Mouse (Mus musculus): ENCODE measurements at regions not wholly inside any gene's neighbourhood (a gene's known extent, or its start where the extent isn't known, plus 50 kb on each side); places are given as distances from the start of the nearest gene placed in this dataset.
"Not testable (repeated sequence)": the region's sequence is repeated elsewhere in the genome, so short reads cannot be mapped to it uniquely, and the experiment has no call there.

- DNase-seq (ENCODE audit: low spot score in 2 of 2) = no peak
Measured at GRCm38 (mm10) chr6:7790040-7790439, 54.6 kb upstream of the C1galt1 start.

- DNase-seq (ENCODE audit: low spot score in 2 of 2) = no peak
Measured at GRCm38 (mm10) chr6:7789071-7789470, 55.6 kb upstream of the C1galt1 start.

GRCm38 (mm10) chr6:7785407-7785806 is 59.2 kb upstream of the C1galt1 start:
- DNase-seq (ENCODE audit: low spot score in 2 of 2) = no peak

- DNase-seq (ENCODE audit: low spot score in 2 of 2) = peak; percentile 30 to 39
Measured at GRCm38 (mm10) chr6:7783059-7783458, 61.6 kb upstream of the C1galt1 start.

DNA sequence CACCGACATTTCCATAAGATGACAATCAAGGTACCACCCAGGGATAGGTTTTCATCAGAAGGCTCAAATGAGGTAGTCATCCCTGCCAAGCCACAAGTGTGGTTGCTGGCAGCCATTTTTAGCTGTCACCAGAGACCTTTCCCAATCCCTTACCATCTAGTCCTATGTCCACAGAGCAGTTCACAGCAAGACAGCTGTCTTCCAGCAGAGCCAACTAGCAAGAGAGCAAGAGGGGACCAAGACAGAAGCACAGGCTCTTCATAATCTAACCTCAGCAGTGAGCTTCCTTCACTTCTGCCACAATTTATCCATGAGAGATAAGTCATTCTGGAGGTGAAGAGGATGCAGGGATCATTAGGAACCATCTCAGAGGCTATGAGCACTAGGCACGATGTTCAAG is 64.7 kb upstream of the C1galt1 start:
- DNase-seq (ENCODE audit: low spot score in 2 of 2) = no peak

DNA sequence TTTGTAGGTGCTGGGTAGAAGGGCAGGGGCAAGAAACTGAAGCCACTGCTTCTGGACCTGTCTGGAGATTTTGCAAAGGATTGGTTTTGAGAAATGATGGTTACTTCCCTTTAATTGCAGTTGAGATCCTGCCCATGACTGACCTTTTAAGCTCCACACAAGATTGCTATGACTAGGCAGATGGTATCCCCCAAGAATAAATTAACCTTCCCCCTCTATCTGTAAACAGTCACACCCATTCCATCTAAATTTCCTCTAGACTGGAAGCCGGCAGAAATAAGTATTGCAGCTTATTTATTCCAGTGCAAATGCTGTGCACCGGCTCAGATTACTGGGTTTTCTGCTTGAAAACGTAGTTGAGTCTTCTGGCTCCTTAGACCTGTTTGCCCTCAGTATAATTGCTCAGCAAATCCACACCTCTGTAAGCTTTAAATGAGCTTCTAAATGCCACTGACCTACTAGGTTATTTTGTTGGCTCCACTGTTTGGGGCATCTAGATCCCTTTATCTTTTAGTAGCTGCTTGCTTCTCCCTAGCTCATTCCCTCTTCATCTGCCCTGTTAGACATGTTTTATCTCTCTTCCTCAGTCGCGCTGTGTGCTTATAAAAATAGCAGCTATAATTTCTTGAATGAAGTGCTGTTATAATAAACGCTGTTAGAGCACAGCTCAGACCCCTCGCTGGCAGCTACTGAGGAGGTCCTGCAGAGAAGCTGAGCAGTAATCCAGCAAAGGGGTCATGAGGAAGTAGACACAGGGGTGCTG is 65.8 kb upstream of the C1galt1 start:
- DNase-seq (ENCODE audit: low spot score in 2 of 2) = no peak

GRCm38 (mm10) chr6:7768421-7768820 is 75.4 kb upstream of the Asns start:
- DNase-seq (ENCODE audit: low spot score in 2 of 2) = no peak

GRCm38 (mm10) chr6:7767631-7768030 is 74.6 kb upstream of the Asns start:
- DNase-seq (ENCODE audit: low spot score in 2 of 2) = no peak

DNA sequence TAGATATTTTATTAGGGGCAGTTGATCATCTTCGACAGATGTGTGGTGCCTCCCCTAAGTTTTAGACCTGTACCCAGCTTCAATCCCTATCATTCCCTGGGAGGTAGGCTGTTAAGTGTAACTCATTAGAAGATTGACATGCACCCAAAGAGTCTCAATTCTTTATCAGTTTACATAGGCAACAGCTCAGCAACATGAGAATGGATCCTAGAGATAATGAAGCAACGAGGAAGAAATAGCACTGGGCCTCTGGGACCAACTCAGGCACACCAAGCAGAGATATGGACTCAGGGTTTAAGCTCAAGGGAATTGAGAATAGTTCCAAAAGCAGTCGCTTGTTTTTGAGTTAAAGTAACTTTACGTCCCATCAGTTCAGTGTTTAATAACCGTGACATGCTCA is 66.3 kb upstream of the Asns start:
- DNase-seq (ENCODE audit: low spot score in 2 of 2) = no peak

DNA sequence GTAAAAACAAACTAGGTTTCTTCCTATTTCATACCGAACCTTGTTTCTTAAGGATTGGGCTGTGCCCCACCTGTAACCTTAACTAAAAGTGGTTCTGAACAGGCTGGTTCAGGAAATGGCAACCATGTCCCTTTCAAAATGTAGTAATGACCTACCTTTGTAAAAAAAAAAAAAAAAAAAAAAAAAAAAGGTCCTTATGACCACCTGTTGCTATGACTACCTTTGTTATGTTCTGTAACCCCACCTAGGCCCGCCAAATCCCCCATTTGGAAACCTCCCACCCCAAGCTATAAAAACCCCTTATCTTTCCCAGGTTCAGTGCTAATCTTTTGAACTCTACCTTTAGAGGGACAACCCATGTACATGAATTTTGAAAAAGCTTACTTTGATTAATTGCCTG is 60.8 kb upstream of the Asns start:
- DNase-seq (ENCODE audit: low spot score in 2 of 2) = no peak

DNA sequence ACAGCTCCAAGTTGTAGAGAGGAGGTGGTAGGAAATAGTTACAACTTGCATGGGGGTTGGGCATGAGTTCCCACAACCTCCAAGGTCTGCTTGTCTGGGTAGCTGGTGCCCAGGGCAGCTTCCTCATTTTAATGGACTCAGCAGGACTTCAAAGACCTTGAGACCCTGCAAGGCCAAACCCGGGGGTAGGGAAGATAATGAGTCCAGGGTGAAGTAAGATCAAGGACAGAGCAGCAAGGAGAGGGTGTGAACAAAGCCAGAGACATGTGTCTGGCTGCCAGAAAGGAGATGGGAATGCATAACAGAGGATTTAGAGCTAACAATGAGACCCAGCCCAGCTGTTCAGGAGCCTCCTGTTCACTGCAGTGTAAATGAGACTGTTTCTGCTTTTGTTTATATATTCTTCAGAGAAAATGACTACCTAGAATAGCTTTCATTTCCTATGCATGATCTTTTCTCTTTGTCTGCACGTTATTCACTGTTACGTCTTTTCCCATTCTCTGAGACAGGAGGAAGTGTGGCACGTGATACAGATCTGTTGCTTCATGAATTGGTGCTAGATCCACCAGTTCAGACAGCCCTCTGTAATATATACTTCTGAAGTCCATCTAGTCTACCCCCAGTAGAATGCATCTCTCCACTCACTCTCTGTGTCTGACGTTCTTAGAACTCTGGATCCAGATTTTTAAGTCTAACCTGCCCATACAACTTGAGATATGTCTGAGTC is 60.0 kb upstream of the Asns start:
- no peak for DNase-seq (ENCODE audit: low spot score in 2 of 2)

- no peak for DNase-seq (ENCODE audit: low spot score in 2 of 2)
Measured at GRCm38 (mm10) chr6:7748536-7748935, 55.5 kb upstream of the Asns start.

GRCm38 (mm10) chr6:7744257-7744656 is 51.2 kb upstream of the Asns start:
- not testable (repeated sequence) for DNase-seq (ENCODE audit: low spot score in 2 of 2)
